Mouse (Mus musculus) thymus, adult 2 months (tissue): ENCODE data around the gene Emp2.

Source experiments
- CTCF ChIP-seq: fragments of 200-500 bp; IDR thresholded peaks from 2 replicates; pipeline ENCODE4 v1.5.1; 2012; ENCODE audit warnings: mild to moderate bottlenecking, control low read depth, low read length, moderate library complexity, borderline replicate concordance; ENCODE audit not compliant: control insufficient read depth, poor library complexity, insufficient read depth; ENCODE audit errors: extremely low read depth
- POLR2A ChIP-seq: fragments of 200-500 bp; IDR thresholded peaks from 2 replicates; pipeline ENCODE4 v1.6.1; 2012; ENCODE audit warnings: mild to moderate bottlenecking, low read length, control low read depth, moderate library complexity; ENCODE audit not compliant: control insufficient read depth, poor library complexity, insufficient read depth; ENCODE audit errors: extremely low read depth

GRCm38 (mm10) chr16:10337422-10338197 lies 23.8 kb upstream of the Emp2 start:
- TF ChIP-seq CTCF (no peak), POLR2A (no peak)
